In the genomic region with DNA sequence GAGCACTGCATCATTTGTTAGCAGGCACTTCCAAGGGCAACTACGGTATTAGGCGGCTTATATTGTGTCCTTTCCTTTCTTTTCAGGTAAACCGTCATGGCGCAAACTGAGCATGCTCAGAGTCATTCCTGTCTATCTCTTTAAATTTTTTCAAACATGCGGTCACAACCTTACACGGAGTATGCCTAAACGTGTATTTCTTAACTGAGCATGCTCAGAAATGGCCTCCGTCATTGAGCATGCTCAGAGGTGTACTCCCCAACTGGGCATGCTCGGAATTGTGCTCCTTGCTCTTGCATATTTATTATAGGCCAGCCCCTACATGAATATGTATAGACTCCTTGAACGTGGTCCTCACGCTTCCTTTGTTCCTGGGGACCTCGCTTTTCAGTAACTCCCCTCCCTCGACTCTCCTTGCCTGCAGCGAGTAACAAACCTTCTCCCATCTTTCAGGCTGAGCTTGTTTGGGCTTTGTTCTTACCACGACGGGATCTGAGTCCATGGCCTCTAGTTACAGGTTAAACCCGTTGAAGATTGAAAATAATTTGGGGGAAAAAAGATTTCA, we compare ENCODE assay signal across 8 mouse cellular contexts. TPM values are rescaled to one million over a fixed set of nuclear protein-coding genes. Genes with fewer than 3 reads are reported as not detected.
DNase-seq lines count a peak whose midpoint lies in the region; ATAC-seq lines count a peak whose summit lies in the region.

No protein-coding gene starts in this region.

- H3K27ac ChIP-seq in hindbrain, embryonic 12.5 days, result peak overlapping the region; percentile 85

- peak overlapping the region; percentile 38; the same call in 1 of the 2 replicates for H3K9ac ChIP-seq in hindbrain, embryonic 12.5 days

- H3K36me3 ChIP-seq in hindbrain, embryonic 12.5 days, result no peaks in the 10 kb centered on the region

- peak overlapping the region; percentile 30 for H3K4me3 ChIP-seq in hindbrain, embryonic 12.5 days

- peak; percentile 97 for DNase-seq in R1 (ENCODE audit: low read depth, low spot score)
- peak; percentile 76 to 84 for DNase-seq in cerebellum, postnatal 10 days
- DNase-seq in frontal cortex, postnatal 10 days (ENCODE audit: low spot score in 2 of 2), result peak; percentile 73 to 76
- peak; percentile 66 to 93 for DNase-seq in layer of hippocampus, postnatal 14 days (ENCODE audit: low spot score in 2 of 2)
- DNase-seq in lung, postnatal 10 days, result peak; percentile 83
- peak; percentile 94 for DNase-seq in retina, postnatal 1 day
- DNase-seq in thymus, postnatal 4 days, result peak; percentile 69

- peak; percentile 97 for ATAC-seq in hindbrain, embryonic 12.5 days (ENCODE audit: low FRiP score)

- H3K4me2 ChIP-seq in hindbrain, embryonic 12.5 days (replicated peaks), result peak overlapping the region; percentile 49

- WGBS in hindbrain, embryonic 12.5 days, result 8% methylated on average over 17 of the region's 17 CpGs

- no peaks in the 10 kb centered on the region for H3K4me1 ChIP-seq in hindbrain, embryonic 12.5 days

- peaks cover 16% of the 10 kb centered on the region for H3K27me3 ChIP-seq in hindbrain, embryonic 12.5 days

- no peaks in the 10 kb centered on the region for H3K9me3 ChIP-seq in hindbrain, embryonic 12.5 days (replicated peaks)

RNA-seq across cellular contexts. Expression of a gene that starts 50.1 kb away (rescaled TPM):
- polyA plus RNA-seq in hindbrain, embryonic 12.5 days (2016; fragmentation: Nextera tagmentation; extraction: Ambion mirVana), result 160 and 169 TPM in 2 replicates
- 100 to 1,000 TPM; 157 to 176 TPM for total RNA-seq in layer of hippocampus, postnatal 14 days (2021)

Comparison
In these comparisons a context has a peak if more than half of its experiments do, and no peak if none do; other contexts are left out.
1. Peak in every context shown above with its lines: DNase-seq, ATAC-seq, H3K4me3 ChIP-seq and H3K27ac ChIP-seq.